Mouse (Mus musculus): ENCODE measurements around the gene B3galt4. TPM values are rescaled to one million over a fixed set of nuclear protein-coding genes. Genes with fewer than 3 reads are reported as not detected.

The B3galt4 gene
- polyA plus RNA-seq, 1 experiment from 2014 or later, result 15.2 TPM

DNA sequence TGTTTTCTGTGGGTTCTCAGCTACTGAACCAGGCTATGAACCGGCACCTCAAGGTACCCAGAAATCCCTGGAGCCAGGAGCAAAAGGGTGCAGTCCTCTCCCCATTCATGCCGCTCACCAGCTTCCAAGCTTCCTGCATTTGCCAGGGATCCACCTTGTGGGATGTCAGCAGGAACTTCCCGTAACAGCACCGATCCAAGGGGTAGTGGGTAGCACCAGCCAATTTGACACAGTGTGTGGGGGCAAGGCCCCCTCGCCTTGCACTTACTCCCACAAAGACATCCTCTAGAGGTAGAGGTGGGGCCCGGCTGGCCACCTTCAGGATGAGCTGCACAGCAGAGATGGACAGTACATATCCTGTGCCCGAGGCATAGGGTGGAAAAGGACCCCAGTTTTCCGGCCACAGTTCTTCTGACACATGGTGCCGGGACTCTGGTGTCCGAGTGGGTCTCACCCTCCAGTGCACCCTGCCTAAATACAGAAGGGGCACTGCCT lies 1.1 kb downstream of the B3galt4 start:
- Histone ChIP-seq H3K27ac (replicated peaks) (peak overlapping the region; percentile 94), H3K4me2 (replicated peaks; ENCODE audit: low read depth) (peak overlapping the region; percentile 87), H3K9ac (ENCODE audit: low read length) (peak overlapping the region; percentile 72), H3K36me3 (ENCODE audit: control insufficient read depth, insufficient read depth, low read length) (peaks cover 13% of the 10 kb centered on the region), H3K27me3 (ENCODE audit: control insufficient read depth, insufficient read depth, low read length) (no peaks in the 10 kb centered on the region), H3K4me3 (ENCODE audit: low read depth, low read length) (peak overlapping the region; percentile 50), H3K4me1 (replicated peaks; ENCODE audit: control insufficient read depth, insufficient read depth) (peaks cover 6% of the 10 kb centered on the region), H3K9me3 (ENCODE audit: control insufficient read depth, low read length) (no peaks in the 10 kb centered on the region)
- TF ChIP-seq EP300 (optimal IDR thresholded peaks at IDR 0.05) (no peak), CTCF (IDR thresholded peaks at IDR 0.05; ENCODE audit: low read depth) (no peak)
- DNase-seq (ENCODE audit: low spot score) (no peak), ATAC-seq (ENCODE audit: low FRiP score, low TSS enrichment) (no peak)
- 72% methylated on average over 10 of the region's 10 CpGs for WGBS

GRCm38 (mm10) chr17:33948905-33949537 lies 2.3 kb downstream of the B3galt4 start:
- TF ChIP-seq CTCF (IDR thresholded peaks at IDR 0.05; ENCODE audit: low read depth), result no peak
- TF ChIP-seq EP300 (optimal IDR thresholded peaks at IDR 0.05), result no peak
- ATAC-seq (ENCODE audit: low FRiP score, low TSS enrichment) (peak; percentile 72), DNase-seq (ENCODE audit: low spot score) (peak; percentile 78)
- H3K9me3 ChIP-seq (ENCODE audit: control insufficient read depth, low read length), result no peaks in the 10 kb centered on the region
- peaks cover 4% of the 10 kb centered on the region for H3K4me1 ChIP-seq (replicated peaks; ENCODE audit: control insufficient read depth, insufficient read depth)
- 75% methylated on average over 19 of the region's 19 CpGs for WGBS
- H3K4me2 ChIP-seq (replicated peaks; ENCODE audit: low read depth), result peak overlapping the region; percentile 87; the same call in 1 of the 2 replicates
- H3K27me3 ChIP-seq (ENCODE audit: control insufficient read depth, insufficient read depth, low read length), result no peaks in the 10 kb centered on the region
- no peak overlapping the region for H3K9ac ChIP-seq (ENCODE audit: low read length)
- H3K27ac ChIP-seq (replicated peaks), result peak overlapping the region; percentile 56; the same call in 1 of the 2 replicates
- H3K4me3 ChIP-seq (ENCODE audit: low read depth, low read length), result no peak overlapping the region
- H3K36me3 ChIP-seq (ENCODE audit: control insufficient read depth, insufficient read depth, low read length), result peaks cover 16% of the 10 kb centered on the region

GRCm38 (mm10) chr17:33948090-33948904 lies 3.0 kb downstream of the B3galt4 start:
- WGBS, result 82% methylated on average over 22 of the region's 22 CpGs
- H3K9ac ChIP-seq (ENCODE audit: low read length), result no peak overlapping the region
- H3K4me2 ChIP-seq (replicated peaks; ENCODE audit: low read depth), result no peak overlapping the region; the same call in 1 of the 2 replicates
- peaks cover 4% of the 10 kb centered on the region for H3K4me1 ChIP-seq (replicated peaks; ENCODE audit: control insufficient read depth, insufficient read depth)
- H3K9me3 ChIP-seq (ENCODE audit: control insufficient read depth, low read length), result no peaks in the 10 kb centered on the region
- H3K27me3 ChIP-seq (ENCODE audit: control insufficient read depth, insufficient read depth, low read length), result no peaks in the 10 kb centered on the region
- H3K36me3 ChIP-seq (ENCODE audit: control insufficient read depth, insufficient read depth, low read length), result peaks cover 16% of the 10 kb centered on the region
- no peak overlapping the region; the same call in 1 of the 2 replicates for H3K27ac ChIP-seq (replicated peaks)
- ATAC-seq (ENCODE audit: low FRiP score, low TSS enrichment) (no peak; the same call in 1 of the 2 replicates), DNase-seq (ENCODE audit: low spot score) (no peak)
- no peak overlapping the region for H3K4me3 ChIP-seq (ENCODE audit: low read depth, low read length)
- no peak for TF ChIP-seq CTCF (IDR thresholded peaks at IDR 0.05; ENCODE audit: low read depth)
- no peak for TF ChIP-seq EP300 (optimal IDR thresholded peaks at IDR 0.05)

GRCm38 (mm10) chr17:33947430-33948089 lies 3.7 kb downstream of the B3galt4 start:
- 84% methylated on average over 10 of the region's 10 CpGs for WGBS
- TF ChIP-seq EP300 (optimal IDR thresholded peaks at IDR 0.05) (no peak), CTCF (IDR thresholded peaks at IDR 0.05; ENCODE audit: low read depth) (no peak)
- Histone ChIP-seq H3K9ac (ENCODE audit: low read length) (no peak overlapping the region), H3K27ac (replicated peaks) (no peak overlapping the region), H3K27me3 (ENCODE audit: control insufficient read depth, insufficient read depth, low read length) (no peaks in the 10 kb centered on the region), H3K4me1 (replicated peaks; ENCODE audit: control insufficient read depth, insufficient read depth) (peaks cover 4% of the 10 kb centered on the region), H3K4me2 (replicated peaks; ENCODE audit: low read depth) (no peak overlapping the region), H3K9me3 (ENCODE audit: control insufficient read depth, low read length) (no peaks in the 10 kb centered on the region), H3K36me3 (ENCODE audit: control insufficient read depth, insufficient read depth, low read length) (peaks cover 8% of the 10 kb centered on the region), H3K4me3 (ENCODE audit: low read depth, low read length) (no peak overlapping the region)
- ATAC-seq (ENCODE audit: low FRiP score, low TSS enrichment) (no peak), DNase-seq (ENCODE audit: low spot score) (no peak)

DNA sequence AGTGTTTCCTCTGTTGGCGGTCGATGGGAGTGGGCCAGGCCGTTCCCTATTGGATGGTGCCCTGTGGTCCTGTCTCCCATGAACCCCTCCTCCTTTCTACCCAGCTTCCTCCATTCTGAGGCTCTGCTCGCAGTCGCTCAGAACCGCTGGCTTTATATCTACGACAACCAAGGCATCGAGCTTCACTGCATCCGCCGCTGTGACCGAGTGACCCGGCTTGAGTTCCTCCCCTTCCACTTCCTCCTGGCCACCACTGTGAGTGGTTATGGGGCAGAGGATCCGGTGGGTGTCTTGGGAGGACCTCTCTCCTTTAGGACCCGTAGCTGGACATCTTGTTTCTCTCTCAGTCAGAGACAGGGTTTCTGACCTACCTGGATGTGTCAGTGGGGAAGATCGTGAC lies 7.8 kb downstream of the B3galt4 start:
- whole genome bisulfite sequencing, result 90% methylated on average over 15 of the region's 15 CpGs
- no peak for ATAC-seq (ENCODE audit: low FRiP score, low TSS enrichment)
- TF ChIP-seq CTCF (IDR thresholded peaks at IDR 0.05; ENCODE audit: low read depth) (no peak), EP300 (optimal IDR thresholded peaks at IDR 0.05) (no peak)

More for the DNA sequence above, 7.8 kb downstream of the B3galt4 start:
- Histone ChIP-seq H3K4me2 (replicated peaks; ENCODE audit: low read depth) (no peak overlapping the region), H3K27ac (replicated peaks) (no peak overlapping the region), H3K4me1 (replicated peaks; ENCODE audit: control insufficient read depth, insufficient read depth) (peaks cover 6% of the 10 kb centered on the region; the same call in 1 of the 2 replicates), H3K4me3 (ENCODE audit: low read depth, low read length) (no peak overlapping the region), H3K9me3 (ENCODE audit: control insufficient read depth, low read length) (no peaks in the 10 kb centered on the region), H3K9ac (ENCODE audit: low read length) (no peak overlapping the region), H3K27me3 (ENCODE audit: control insufficient read depth, insufficient read depth, low read length) (no peaks in the 10 kb centered on the region), H3K36me3 (ENCODE audit: control insufficient read depth, insufficient read depth, low read length) (peaks cover 7% of the 10 kb centered on the region)
- DNase-seq (ENCODE audit: low spot score), result no peak

All from stomach, postnatal 0 days (tissue).